Mouse (Mus musculus) lung, postnatal 0 days (tissue): Measurements from ENCODE around the gene Snrnp25. TPM values are rescaled to one million over a fixed set of nuclear protein-coding genes. Genes with fewer than 3 reads are reported as not detected.

ENCODE experiments used
- ATAC-seq: fragments of 200-750 bp; cut with Nextera tagmentation; 2 replicates; pipeline ENCODE4 v1.8.0; 2017; ENCODE audit warnings: moderate library complexity
- DNase-seq: peaks from one replicate; pipeline ENCODE4 v3.0.0-alpha.2; 2016; ENCODE audit warnings: low spot score
- H3K27ac ChIP-seq: fragments of 300-500 bp; sonication (generic); 2 replicates; pipeline ENCODE4 v1.5.1; 2014; ENCODE audit warnings: antibody characterized with exemption, mild to moderate bottlenecking, low read length, mixed read lengths
- H3K27me3 ChIP-seq: fragments of 300-500 bp; sonication (generic); replicated peaks from 2 replicates; pipeline ENCODE4 v1.6.1; 2014; ENCODE audit warnings: low read length, mixed read lengths; ENCODE audit not compliant: insufficient read depth
- H3K36me3 ChIP-seq: fragments of 300-500 bp; sonication (generic); 2 replicates; pipeline ENCODE4 v1.6.1; 2014; ENCODE audit warnings: low read length, mixed read lengths; ENCODE audit not compliant: insufficient read depth
- H3K4me1 ChIP-seq: fragments of 300-500 bp; sonication (generic); 2 replicates; pipeline ENCODE4 v1.6.1; 2014; ENCODE audit warnings: antibody characterized with exemption, low read depth, low read length, mixed read lengths; ENCODE audit not compliant: insufficient read depth
- H3K4me2 ChIP-seq: fragments of 300-500 bp; sonication (generic); replicated peaks from 2 replicates; pipeline ENCODE4 v1.6.1; 2014; ENCODE audit warnings: low read depth, mild to moderate bottlenecking, low read length, moderate library complexity, mixed read lengths
- H3K4me3 ChIP-seq: fragments of 300-500 bp; sonication (generic); 2 replicates; pipeline ENCODE4 v1.5.1; 2014; ENCODE audit warnings: low read depth, low read length
- H3K9ac ChIP-seq: fragments of 300-500 bp; sonication (generic); replicated peaks from 2 replicates; pipeline ENCODE4 v1.6.1; 2014; ENCODE audit warnings: low read depth, mild to moderate bottlenecking
- H3K9me3 ChIP-seq: fragments of 300-500 bp; sonication (generic); 2 replicates; pipeline ENCODE4 v1.6.1; 2016; ENCODE audit warnings: low read length, mixed read lengths
- CTCF ChIP-seq: IDR thresholded peaks from 2 replicates; pipeline ENCODE4 v1.5.1; 2016; ENCODE audit warnings: antibody characterized with exemption, mild to moderate bottlenecking
- EP300 ChIP-seq: IDR thresholded peaks from 2 replicates; pipeline ENCODE4 v1.6.1; 2016; ENCODE audit warnings: antibody characterized with exemption, mild to moderate bottlenecking, control low read depth
- WGBS: fragments of 180-500 bp; shearing (Covaris S2); extraction: QIAGEN DNeasy Blood & Tissue Kit; methylation state at CpG from one replicate; pipeline ENCODE4 v1.1.7; 2014; 5-methylcytosine and 5-hydroxymethylcytosine counted together
- polyA plus RNA-seq: library from polyadenylated mRNA; unstranded; fragments of >200 nt; fragmentation: Nextera tagmentation; extraction: Ambion mirVana; gene quantifications from 2 replicates; pipeline ENCODE4 v1.2.1, GENCODE M21; 2015

Snrnp25 gene
- polyA plus RNA-seq, 1 experiment from 2014 or later: 18.9 TPM

GRCm38 (mm10) chr11:32194086-32194485, 11.1 kb upstream of the Snrnp25 start:
- Histone ChIP-seq H3K27ac (no peak overlapping the region), H3K9ac (no peak overlapping the region), H3K4me2 (no peak overlapping the region), H3K36me3 (no peaks in the 10 kb centered on the region), H3K27me3 (no peaks in the 10 kb centered on the region), H3K4me1 (no peaks in the 10 kb centered on the region), H3K9me3 (no peaks in the 10 kb centered on the region), H3K4me3 (no peak overlapping the region)
- 77% methylated on average over 10 of the region's 10 CpGs for WGBS
- DNase-seq: no peak
- ATAC-seq: no peak
- TF ChIP-seq EP300 (no peak), CTCF (no peak)

- DNase-seq (no peak), ATAC-seq (no peak)
- Histone ChIP-seq H3K4me2 (no peak overlapping the region), H3K9me3 (no peaks in the 10 kb centered on the region), H3K9ac (no peak overlapping the region), H3K27ac (no peak overlapping the region), H3K27me3 (no peaks in the 10 kb centered on the region), H3K4me1 (no peaks in the 10 kb centered on the region), H3K36me3 (no peaks in the 10 kb centered on the region), H3K4me3 (no peak overlapping the region)
- no peak for TF ChIP-seq CTCF
- TF ChIP-seq EP300: no peak
- 76% methylated on average over 5 of the region's 5 CpGs for WGBS
Observed at GRCm38 (mm10) chr11:32194626-32195025, 10.6 kb upstream of the Snrnp25 start.

- Histone ChIP-seq H3K4me1 (no peaks in the 10 kb centered on the region), H3K27ac (no peak overlapping the region), H3K9me3 (no peaks in the 10 kb centered on the region), H3K9ac (no peak overlapping the region), H3K4me3 (no peak overlapping the region), H3K27me3 (no peaks in the 10 kb centered on the region), H3K36me3 (no peaks in the 10 kb centered on the region), H3K4me2 (no peak overlapping the region)
- ATAC-seq (no peak), DNase-seq (no peak)
- WGBS: 26% methylated on average over 11 of the region's 11 CpGs
- TF ChIP-seq EP300 (no peak), CTCF (no peak)
Observed at GRCm38 (mm10) chr11:32195867-32196540, 9.2 kb upstream of the Snrnp25 start.

- no peaks in the 10 kb centered on the region for H3K27me3 ChIP-seq
- TF ChIP-seq CTCF (no peak), EP300 (no peak)
- H3K4me2 ChIP-seq: no peak overlapping the region
- H3K4me3 ChIP-seq: no peak overlapping the region
- H3K4me1 ChIP-seq: no peaks in the 10 kb centered on the region
- no peak overlapping the region for H3K27ac ChIP-seq
- no peak for ATAC-seq
- DNase-seq: no peak
- WGBS: 71% methylated on average over 6 of the region's 6 CpGs
- no peaks in the 10 kb centered on the region for H3K36me3 ChIP-seq
- no peak overlapping the region for H3K9ac ChIP-seq
- H3K9me3 ChIP-seq: no peaks in the 10 kb centered on the region
Observed at GRCm38 (mm10) chr11:32196727-32197126, 8.5 kb upstream of the Snrnp25 start.

- H3K27me3 ChIP-seq: no peaks in the 10 kb centered on the region
- H3K27ac ChIP-seq: no peak overlapping the region
- 40% methylated on average over 3 of the region's 3 CpGs for WGBS
- ATAC-seq (no peak), DNase-seq (no peak)
- H3K36me3 ChIP-seq: no peaks in the 10 kb centered on the region
- H3K4me2 ChIP-seq: no peak overlapping the region
- TF ChIP-seq CTCF (no peak), EP300 (no peak)
- no peak overlapping the region for H3K9ac ChIP-seq
- no peaks in the 10 kb centered on the region for H3K9me3 ChIP-seq
- H3K4me1 ChIP-seq: no peaks in the 10 kb centered on the region
- no peak overlapping the region for H3K4me3 ChIP-seq
Observed at GRCm38 (mm10) chr11:32197766-32198165, 7.4 kb upstream of the Snrnp25 start.

GRCm38 (mm10) chr11:32198256-32198955, 6.8 kb upstream of the Snrnp25 start:
- Histone ChIP-seq H3K27me3 (no peaks in the 10 kb centered on the region), H3K4me1 (no peaks in the 10 kb centered on the region), H3K36me3 (no peaks in the 10 kb centered on the region), H3K4me3 (no peak overlapping the region), H3K27ac (no peak overlapping the region), H3K9me3 (no peaks in the 10 kb centered on the region), H3K4me2 (no peak overlapping the region), H3K9ac (no peak overlapping the region)
- TF ChIP-seq EP300 (no peak), CTCF (no peak)
- no peak for ATAC-seq
- no peak for DNase-seq
- 69% methylated on average over 14 of the region's 14 CpGs for WGBS
